Mouse (Mus musculus) forebrain, embryonic 16.5 days (tissue): ENCODE data around the gene Foxq1. TPM values are rescaled to one million over a fixed set of nuclear protein-coding genes. Genes with fewer than 3 reads are reported as not detected.

Source experiments
- ATAC-seq: fragments of 200-750 bp; cut with Nextera tagmentation; 2 replicates; pipeline ENCODE4 v1.8.0; 2017; ENCODE audit warnings: mild to moderate bottlenecking, moderate library complexity
- H3K27ac ChIP-seq: fragments of 300-500 bp; sonication (generic); 2 replicates; pipeline ENCODE4 v1.5.1; 2014; ENCODE audit warnings: low read length, control low read depth
- H3K27me3 ChIP-seq: fragments of 300-500 bp; sonication (generic); replicated peaks from 2 replicates; pipeline ENCODE4 v1.6.1; 2014; ENCODE audit warnings: low read length; ENCODE audit not compliant: control insufficient read depth, insufficient read depth
- H3K36me3 ChIP-seq: fragments of 300-500 bp; sonication (generic); 2 replicates; pipeline ENCODE4 v1.6.1; 2014; ENCODE audit not compliant: control insufficient read depth, insufficient read depth
- H3K4me1 ChIP-seq: fragments of 300-500 bp; sonication (generic); replicated peaks from 2 replicates; pipeline ENCODE4 v1.6.1; 2014; ENCODE audit warnings: low read length; ENCODE audit not compliant: control insufficient read depth, insufficient read depth
- H3K4me2 ChIP-seq: fragments of 300-500 bp; sonication (generic); 2 replicates; pipeline ENCODE4 v1.6.1; 2014; ENCODE audit warnings: mild to moderate bottlenecking, low read length, control low read depth
- H3K4me3 ChIP-seq: fragments of 300-500 bp; sonication (generic); replicated peaks from 2 replicates; pipeline ENCODE4 v1.5.1; 2014; ENCODE audit warnings: mild to moderate bottlenecking, low read length, control low read depth
- H3K9ac ChIP-seq: fragments of 300-500 bp; sonication (generic); replicated peaks from 2 replicates; pipeline ENCODE4 v1.6.1; 2014; ENCODE audit warnings: low read depth, low read length, control low read depth
- H3K9me3 ChIP-seq: fragments of 300-500 bp; sonication (generic); 2 replicates; pipeline ENCODE4 v1.6.1; 2016; ENCODE audit warnings: low read length; ENCODE audit not compliant: control insufficient read depth
- whole genome bisulfite sequencing: fragments of 180-500 bp; shearing (Covaris S2); extraction: QIAGEN DNeasy Blood & Tissue Kit; methylation state at CpG from one replicate; pipeline ENCODE4 v1.1.7; 2014; 5-methylcytosine and 5-hydroxymethylcytosine counted together
- polyA plus RNA-seq: library from polyadenylated mRNA; unstranded; fragments of >200 nt; fragmentation: Nextera tagmentation; extraction: Ambion mirVana; gene quantifications from 2 replicates; pipeline ENCODE4 v1.2.1, GENCODE M21; 2015

Gene Foxq1
- polyA plus RNA-seq: 1.5 and 2.0 TPM in 2 replicates

GRCm38 (mm10) chr13:31555834-31556233 is at the start of gene Foxq1:
Gene Foxq1 (plus strand): TSS chr13:31556134.
- no peak within 1 kb of the TSS for H3K9ac ChIP-seq
- H3K27ac ChIP-seq: no peak within 1 kb of the TSS
- H3K4me1 ChIP-seq: peaks cover 28% of the 10 kb centered on the region
- no peak within 1 kb of the TSS for H3K4me2 ChIP-seq
- H3K36me3 ChIP-seq: no peaks in the 10 kb centered on the region
- H3K4me3 ChIP-seq: no peak within 1 kb of the TSS
- peaks cover 57% of the 10 kb centered on the region for H3K27me3 ChIP-seq
- ATAC-seq: no peak
- 81% methylated on average over 4 of the region's 4 CpGs for WGBS
- H3K9me3 ChIP-seq: no peaks in the 10 kb centered on the region

- H3K9me3 ChIP-seq: no peaks in the 10 kb centered on the region
- H3K4me3 ChIP-seq: no peak overlapping the region
- no peak overlapping the region for H3K9ac ChIP-seq
- ATAC-seq: no peak
- no peaks in the 10 kb centered on the region for H3K27me3 ChIP-seq
- no peaks in the 10 kb centered on the region for H3K36me3 ChIP-seq
- no peak overlapping the region for H3K27ac ChIP-seq
- WGBS: 81% methylated on average over 8 of the region's 8 CpGs
- no peak overlapping the region for H3K4me2 ChIP-seq
- H3K4me1 ChIP-seq: no peaks in the 10 kb centered on the region
These were observed 49.3 kb upstream of the Foxq1 start for GRCm38 (mm10) chr13:31506494-31507167.

- no peak overlapping the region for H3K27ac ChIP-seq
- no peak overlapping the region for H3K9ac ChIP-seq
- no peaks in the 10 kb centered on the region for H3K27me3 ChIP-seq
- H3K4me2 ChIP-seq: no peak overlapping the region
- H3K4me3 ChIP-seq: no peak overlapping the region
- ATAC-seq: no peak
- H3K36me3 ChIP-seq: no peaks in the 10 kb centered on the region
- no peaks in the 10 kb centered on the region for H3K9me3 ChIP-seq
- 96% methylated on average over 7 of the region's 7 CpGs for WGBS
- no peaks in the 10 kb centered on the region; the same call in 1 of the 2 replicates for H3K4me1 ChIP-seq
These were observed 40.7 kb upstream of the Foxq1 start for GRCm38 (mm10) chr13:31515261-31515660.

GRCm38 (mm10) chr13:31518411-31518886 is 37.5 kb upstream of the Foxq1 start:
- Histone ChIP-seq H3K36me3 (no peaks in the 10 kb centered on the region), H3K4me3 (no peak overlapping the region), H3K9me3 (no peaks in the 10 kb centered on the region), H3K27ac (no peak overlapping the region), H3K9ac (no peak overlapping the region), H3K4me1 (no peaks in the 10 kb centered on the region; the same call in 1 of the 2 replicates), H3K4me2 (no peak overlapping the region), H3K27me3 (no peaks in the 10 kb centered on the region)
- peak; percentile 52; the same call in 1 of the 2 replicates for ATAC-seq
- 48% methylated on average over 10 of the region's 10 CpGs for WGBS

- H3K27ac ChIP-seq: no peak overlapping the region
- ATAC-seq: no peak
- no peaks in the 10 kb centered on the region for H3K9me3 ChIP-seq
- no peaks in the 10 kb centered on the region; the same call in 1 of the 2 replicates for H3K4me1 ChIP-seq
- H3K27me3 ChIP-seq: no peaks in the 10 kb centered on the region
- WGBS: 82% methylated on average over 9 of the region's 9 CpGs
- no peak overlapping the region for H3K9ac ChIP-seq
- H3K4me2 ChIP-seq: no peak overlapping the region
- no peaks in the 10 kb centered on the region for H3K36me3 ChIP-seq
- no peak overlapping the region for H3K4me3 ChIP-seq
These were observed 37.0 kb upstream of the Foxq1 start for GRCm38 (mm10) chr13:31518971-31519370.

GRCm38 (mm10) chr13:31524976-31525375 is 31.0 kb upstream of the Foxq1 start:
- Histone ChIP-seq H3K4me1 (no peaks in the 10 kb centered on the region), H3K4me3 (no peak overlapping the region), H3K27ac (no peak overlapping the region), H3K4me2 (no peak overlapping the region), H3K36me3 (no peaks in the 10 kb centered on the region), H3K9me3 (no peaks in the 10 kb centered on the region), H3K27me3 (no peaks in the 10 kb centered on the region), H3K9ac (no peak overlapping the region)
- ATAC-seq: no peak
- 80% methylated on average over 4 of the region's 4 CpGs for WGBS

GRCm38 (mm10) chr13:31531186-31531585 is 24.7 kb upstream of the Foxq1 start:
- Histone ChIP-seq H3K27ac (no peak overlapping the region), H3K27me3 (no peaks in the 10 kb centered on the region), H3K9me3 (no peaks in the 10 kb centered on the region), H3K36me3 (no peaks in the 10 kb centered on the region), H3K4me3 (no peak overlapping the region), H3K9ac (no peak overlapping the region), H3K4me1 (no peaks in the 10 kb centered on the region), H3K4me2 (no peak overlapping the region)
- WGBS: 85% methylated on average over 5 of the region's 5 CpGs
- no peak for ATAC-seq

DNA sequence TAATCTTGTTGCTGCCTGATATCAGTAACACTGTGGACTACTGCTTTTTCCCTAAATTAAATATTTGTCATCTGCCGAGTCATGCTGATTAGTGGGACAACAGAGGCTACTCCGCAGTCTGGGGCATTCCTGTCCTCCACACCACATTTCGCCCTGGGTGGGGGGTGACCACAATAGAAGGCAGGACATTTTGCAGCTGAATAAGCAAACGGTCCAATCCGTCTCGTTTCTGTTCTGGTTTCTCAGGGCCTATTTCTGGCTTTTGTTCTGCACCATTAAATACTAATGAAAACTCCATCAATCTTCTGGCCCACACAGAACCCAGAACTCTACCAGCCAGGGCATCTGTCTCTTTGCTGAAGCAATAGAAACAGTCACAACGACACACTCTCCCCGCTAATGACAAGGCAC is 24.3 kb upstream of the Foxq1 start:
- 41% methylated on average over 8 of the region's 8 CpGs for WGBS
- no peaks in the 10 kb centered on the region for H3K4me1 ChIP-seq
- H3K4me3 ChIP-seq: no peak overlapping the region
- H3K9me3 ChIP-seq: no peaks in the 10 kb centered on the region
- H3K36me3 ChIP-seq: no peaks in the 10 kb centered on the region
- no peaks in the 10 kb centered on the region for H3K27me3 ChIP-seq
- ATAC-seq: no peak
- no peak overlapping the region for H3K27ac ChIP-seq
- no peak overlapping the region for H3K9ac ChIP-seq
- no peak overlapping the region for H3K4me2 ChIP-seq

DNA sequence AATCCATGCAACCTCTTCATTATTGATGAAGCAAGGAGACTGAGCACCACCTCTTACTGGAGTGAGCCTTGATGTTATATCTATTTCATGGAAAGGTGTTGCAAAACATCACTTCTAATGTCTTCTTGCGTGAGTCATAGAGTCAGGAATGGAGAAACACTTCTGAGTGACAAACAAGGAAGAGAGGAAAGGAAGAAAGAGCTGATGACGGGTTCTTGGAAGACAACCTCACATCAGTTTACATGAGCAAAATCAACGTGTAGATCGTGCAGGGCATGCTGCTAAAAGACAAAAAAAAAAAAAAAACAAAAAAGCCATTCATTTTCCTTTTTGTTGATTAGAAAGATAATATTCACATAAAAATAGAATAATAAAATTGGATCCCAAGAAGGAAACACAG is 21.2 kb upstream of the Foxq1 start:
- no peaks in the 10 kb centered on the region for H3K36me3 ChIP-seq
- H3K4me3 ChIP-seq: no peak overlapping the region
- H3K9me3 ChIP-seq: no peaks in the 10 kb centered on the region
- no peak overlapping the region for H3K4me2 ChIP-seq
- H3K27me3 ChIP-seq: no peaks in the 10 kb centered on the region
- WGBS: 92% methylated on average over 4 of the region's 4 CpGs
- no peak overlapping the region for H3K9ac ChIP-seq
- H3K4me1 ChIP-seq: no peaks in the 10 kb centered on the region
- ATAC-seq: no peak
- no peak overlapping the region for H3K27ac ChIP-seq
